Mouse (Mus musculus): ENCODE measurements at regions not wholly inside any gene's neighbourhood (a gene's known extent, or its start where the extent isn't known, plus 50 kb on each side); places are given as distances from the start of the nearest gene placed in this dataset.

- Histone ChIP-seq H3K4me1 (ENCODE audit: control insufficient read depth, insufficient read depth, low read length) (no peaks in the 10 kb centered on the region), H3K9ac (ENCODE audit: low read depth, low read length) (no peak overlapping the region), H3K4me3 (no peak overlapping the region), H3K27ac (no peak overlapping the region), H3K36me3 (ENCODE audit: control insufficient read depth, insufficient read depth, low read length) (no peaks in the 10 kb centered on the region), H3K27me3 (ENCODE audit: control insufficient read depth, insufficient read depth, low read length) (no peaks in the 10 kb centered on the region), H3K79me2 (replicated peaks; ENCODE audit: control insufficient read depth, insufficient read depth, low read length) (no peaks in the 10 kb centered on the region)
- DNase-seq = no peak
- WGBS = 76% methylated on average over 19 of the region's 19 CpGs
- intact Hi-C loops (cut with DNase I) = no loop called here
- TF ChIP-seq POLR2A (IDR thresholded peaks at IDR 0.05; ENCODE audit: insufficient read depth, low read depth, low read length) (no peak), CTCF (IDR thresholded peaks at IDR 0.05) (no peak), EP300 (IDR thresholded peaks at IDR 0.05; ENCODE audit: insufficient read depth, low read depth, low read length) (no peak)
Measured at GRCm38 (mm10) chr13:59968584-59969240, 145.8 kb upstream of the Tut7 start.

- H3K27ac ChIP-seq = no peak overlapping the region
- H3K4me1 ChIP-seq (ENCODE audit: control insufficient read depth, insufficient read depth, low read length) = no peaks in the 10 kb centered on the region
- TF ChIP-seq POLR2A (IDR thresholded peaks at IDR 0.05; ENCODE audit: insufficient read depth, low read depth, low read length) (no peak), EP300 (IDR thresholded peaks at IDR 0.05; ENCODE audit: insufficient read depth, low read depth, low read length) (no peak), CTCF (IDR thresholded peaks at IDR 0.05) (no peak)
- H3K27me3 ChIP-seq (ENCODE audit: control insufficient read depth, insufficient read depth, low read length) = no peaks in the 10 kb centered on the region
- intact Hi-C loops (cut with DNase I) = no loop called here
- WGBS = 91% methylated on average over 17 of the region's 17 CpGs
- H3K36me3 ChIP-seq (ENCODE audit: control insufficient read depth, insufficient read depth, low read length) = no peaks in the 10 kb centered on the region
- DNase-seq = no peak
- H3K4me3 ChIP-seq = no peak overlapping the region
- H3K9ac ChIP-seq (ENCODE audit: low read depth, low read length) = no peak overlapping the region
- no peaks in the 10 kb centered on the region for H3K79me2 ChIP-seq (replicated peaks; ENCODE audit: control insufficient read depth, insufficient read depth, low read length)
Measured at GRCm38 (mm10) chr13:59966535-59967255, 143.7 kb upstream of the Tut7 start.

GRCm38 (mm10) chr13:59964981-59965380 is 142.0 kb upstream of the Tut7 start:
- 73% methylated on average over 2 of the region's 2 CpGs for WGBS
- intact Hi-C loops (cut with DNase I) = no loop called here
- no peak overlapping the region for H3K27ac ChIP-seq
- no peaks in the 10 kb centered on the region for H3K36me3 ChIP-seq (ENCODE audit: control insufficient read depth, insufficient read depth, low read length)
- H3K4me1 ChIP-seq (ENCODE audit: control insufficient read depth, insufficient read depth, low read length) = no peaks in the 10 kb centered on the region
- no peak overlapping the region for H3K4me3 ChIP-seq
- no peak for DNase-seq
- H3K79me2 ChIP-seq (replicated peaks; ENCODE audit: control insufficient read depth, insufficient read depth, low read length) = no peaks in the 10 kb centered on the region
- TF ChIP-seq CTCF (IDR thresholded peaks at IDR 0.05) (no peak), POLR2A (IDR thresholded peaks at IDR 0.05; ENCODE audit: insufficient read depth, low read depth, low read length) (no peak), EP300 (IDR thresholded peaks at IDR 0.05; ENCODE audit: insufficient read depth, low read depth, low read length) (no peak)
- no peaks in the 10 kb centered on the region for H3K27me3 ChIP-seq (ENCODE audit: control insufficient read depth, insufficient read depth, low read length)
- H3K9ac ChIP-seq (ENCODE audit: low read depth, low read length) = no peak overlapping the region

- H3K27me3 ChIP-seq (ENCODE audit: control insufficient read depth, insufficient read depth, low read length) = no peaks in the 10 kb centered on the region
- H3K27ac ChIP-seq = no peak overlapping the region
- no peaks in the 10 kb centered on the region for H3K4me1 ChIP-seq (ENCODE audit: control insufficient read depth, insufficient read depth, low read length)
- H3K9ac ChIP-seq (ENCODE audit: low read depth, low read length) = no peak overlapping the region
- H3K4me3 ChIP-seq = no peak overlapping the region
- intact Hi-C loops (cut with DNase I) = no loop called here
- H3K36me3 ChIP-seq (ENCODE audit: control insufficient read depth, insufficient read depth, low read length) = no peaks in the 10 kb centered on the region
- H3K79me2 ChIP-seq (replicated peaks; ENCODE audit: control insufficient read depth, insufficient read depth, low read length) = no peaks in the 10 kb centered on the region
- TF ChIP-seq EP300 (IDR thresholded peaks at IDR 0.05; ENCODE audit: insufficient read depth, low read depth, low read length) (no peak), POLR2A (IDR thresholded peaks at IDR 0.05; ENCODE audit: insufficient read depth, low read depth, low read length) (no peak), CTCF (IDR thresholded peaks at IDR 0.05) (no peak)
- WGBS = 66% methylated on average over 21 of the region's 21 CpGs
- no peak for DNase-seq
Measured at GRCm38 (mm10) chr13:59962676-59963664, 140.0 kb upstream of the Tut7 start.

- intact Hi-C loops (cut with DNase I) = loop anchor here (5.0 kb wide), 1 partner anchor 46 kb away; no protein-coding TSS in a partner anchor
- H3K4me1 ChIP-seq (ENCODE audit: control insufficient read depth, insufficient read depth, low read length) = no peaks in the 10 kb centered on the region
- DNase-seq = no peak
- no peak overlapping the region for H3K27ac ChIP-seq
- H3K9ac ChIP-seq (ENCODE audit: low read depth, low read length) = no peak overlapping the region
- no peak overlapping the region for H3K4me3 ChIP-seq
- no peaks in the 10 kb centered on the region for H3K36me3 ChIP-seq (ENCODE audit: control insufficient read depth, insufficient read depth, low read length)
- no peaks in the 10 kb centered on the region for H3K79me2 ChIP-seq (replicated peaks; ENCODE audit: control insufficient read depth, insufficient read depth, low read length)
- no peak for TF ChIP-seq POLR2A (IDR thresholded peaks at IDR 0.05; ENCODE audit: insufficient read depth, low read depth, low read length)
- no peak for TF ChIP-seq CTCF (IDR thresholded peaks at IDR 0.05)
- TF ChIP-seq EP300 (IDR thresholded peaks at IDR 0.05; ENCODE audit: insufficient read depth, low read depth, low read length) = no peak
- H3K27me3 ChIP-seq (ENCODE audit: control insufficient read depth, insufficient read depth, low read length) = no peaks in the 10 kb centered on the region
- 62% methylated on average over 2 of the region's 2 CpGs for WGBS
Measured at GRCm38 (mm10) chr13:59956441-59956840, 133.5 kb upstream of the Tut7 start.

Data from heart, adult 2 months (tissue).